Mouse (Mus musculus) adrenal gland, adult 8-10 months (tissue): ENCODE results near the gene Zbtb25. TPM values are rescaled to one million over a fixed set of nuclear protein-coding genes. Genes with fewer than 3 reads are reported as not detected.
A peak's percentile ranks its signal among the peaks of the same experiment; 100 is the strongest.

Experiments
- DNase-seq: peaks from one replicate; pipeline ENCODE4 v3.0.0; 2022
- total RNA-seq, 4 experiments: library from RNA; stranded (reverse); gene quantifications; 2 replicates each; pipeline ENCODE4 v1.2.4; 2022

The Zbtb25 gene
- total RNA-seq, result 10 to 100 TPM in 3 of 4 experiments, 1 to 10 TPM in 1; 8.5 to 14.1 (median 10.7) TPM

DNA sequence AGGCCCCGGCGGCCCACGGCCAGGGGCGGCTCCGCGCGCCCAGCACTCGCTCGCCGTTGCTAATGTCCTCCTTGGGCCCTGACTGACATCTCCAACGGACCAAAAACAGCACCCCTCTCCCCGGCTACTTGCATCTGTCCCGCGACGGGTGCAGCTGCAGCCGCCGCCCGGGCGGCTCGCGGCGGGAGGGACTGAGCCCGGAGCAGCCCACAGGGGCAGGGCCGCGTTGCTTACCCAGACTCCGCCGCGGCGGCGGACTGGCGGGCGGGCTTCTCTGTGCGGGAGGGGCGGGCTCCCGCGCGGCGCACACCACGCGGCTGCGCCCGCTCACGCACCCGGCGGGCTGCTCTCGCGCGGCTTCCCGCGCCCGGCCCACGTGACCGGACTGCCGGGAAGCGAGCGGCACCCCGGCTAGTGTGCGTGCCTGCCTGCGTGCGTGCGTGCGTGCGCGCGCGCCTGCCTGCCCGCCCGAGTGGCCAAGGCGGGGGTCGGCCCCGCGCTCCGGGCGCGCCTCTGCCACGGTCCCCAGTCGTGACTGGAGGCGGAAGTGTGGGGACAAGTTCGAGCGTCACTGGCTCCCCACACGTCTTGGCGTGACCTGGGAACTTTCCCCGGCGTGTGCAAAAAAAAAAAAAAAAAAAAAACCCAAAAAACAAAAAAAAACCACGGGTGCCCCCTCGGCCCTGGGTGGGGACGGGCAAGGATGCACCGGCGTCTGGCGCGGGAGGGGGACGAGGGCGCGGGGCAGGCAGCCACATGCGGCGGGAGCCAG lies at the start of gene Zbtb25:
TSS of gene Zbtb25 (minus strand) at position 397 of the 772 bp plus-strand sequence.
- DNase-seq, result peak; percentile 79

DNA sequence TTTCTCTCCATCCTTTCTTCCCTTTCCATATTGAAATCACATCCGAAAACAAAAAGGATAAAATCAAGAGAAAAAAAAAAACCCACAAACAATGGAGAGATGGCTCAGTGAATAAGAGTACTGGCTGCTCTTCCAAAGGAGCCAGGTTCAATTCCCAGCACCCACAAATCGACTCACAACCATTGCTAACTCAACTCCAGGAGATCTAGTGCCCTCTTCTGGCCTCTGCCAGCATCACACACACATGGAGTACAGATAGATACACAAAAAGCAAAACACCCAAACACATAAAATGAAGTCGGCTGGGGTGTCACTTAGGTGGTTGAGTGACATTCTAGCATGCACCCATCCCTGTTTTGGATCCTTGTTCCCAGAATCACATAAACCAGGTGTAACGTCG lies 48.9 kb upstream of the Zbtb25 start:
- no peak for DNase-seq

DNA sequence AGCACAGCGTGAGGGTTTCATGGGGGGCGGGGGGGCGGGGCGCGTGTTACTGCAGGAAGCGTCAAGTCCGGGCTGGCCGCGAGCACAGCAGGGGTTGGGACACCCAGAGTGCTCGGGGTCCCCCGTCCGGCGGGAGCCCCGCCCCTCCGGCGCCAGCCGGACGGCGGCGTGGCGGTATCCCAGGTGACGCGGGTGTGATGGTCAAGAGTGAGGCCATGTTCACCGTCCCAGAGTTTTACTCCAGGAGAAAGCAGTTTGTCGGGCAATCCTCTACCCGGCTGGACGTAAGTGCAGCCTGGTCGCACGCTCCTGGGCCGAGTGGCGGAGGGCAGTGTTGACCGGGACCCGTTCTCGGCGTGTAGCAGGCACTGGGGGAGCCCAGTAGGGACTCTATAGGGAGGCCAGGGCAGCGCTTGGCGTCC lies 48.0 kb upstream of the Zbtb25 start, which contains the start of gene Ppp1r36:
TSS of gene Ppp1r36 (plus strand) at position 106 of the 422 bp plus-strand sequence.
- DNase-seq, result no peak

DNA sequence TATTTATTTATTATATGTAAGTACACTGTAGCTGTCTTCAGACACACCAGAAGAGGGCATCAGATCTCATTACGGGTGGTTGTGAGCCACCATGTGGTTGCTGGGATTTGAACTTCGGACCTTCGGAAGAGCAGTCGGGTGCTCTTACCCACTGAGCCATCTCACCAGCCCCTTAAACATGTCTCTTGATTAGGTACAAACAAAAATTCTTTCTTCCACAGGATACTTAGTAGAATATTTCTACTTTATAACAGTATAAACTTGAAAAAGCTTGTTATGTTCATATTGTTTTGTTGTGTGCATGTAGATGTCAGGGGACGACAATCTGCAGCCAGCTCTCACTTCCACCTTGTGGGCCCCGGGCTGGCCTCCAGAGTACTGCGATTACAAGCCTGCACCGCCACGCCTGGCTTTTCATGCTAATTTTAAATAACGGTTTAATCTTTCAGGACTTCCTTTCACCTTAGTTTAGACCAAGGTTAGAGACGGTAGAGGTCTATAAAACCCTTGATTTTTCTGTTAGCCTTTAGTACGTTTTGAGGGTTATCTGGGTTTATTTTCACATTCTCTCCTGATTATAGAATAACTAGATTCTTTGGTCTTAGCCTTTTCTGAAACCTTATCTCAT lies 46.1 kb upstream of the Zbtb25 start:
- DNase-seq, result no peak

DNA sequence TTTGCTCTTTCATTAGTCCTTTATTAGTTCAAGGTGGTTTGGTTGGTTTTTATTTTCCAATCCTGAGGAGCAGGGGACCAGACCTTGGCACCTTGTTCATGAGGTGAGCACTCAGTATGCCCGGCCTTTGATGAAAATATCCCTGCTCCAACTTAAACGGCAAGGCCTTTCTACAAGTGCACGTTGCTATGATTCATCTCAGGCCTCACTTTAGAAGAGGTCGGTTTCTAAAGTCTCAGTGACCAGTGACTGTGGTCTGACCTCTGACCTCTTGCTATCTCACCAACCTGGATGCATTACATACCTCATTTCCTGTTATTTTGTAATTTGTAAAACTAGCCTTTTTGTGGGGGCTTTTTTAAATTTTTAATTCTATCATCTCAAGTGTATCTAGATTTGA lies 39.8 kb upstream of the Zbtb25 start:
- DNase-seq, result no peak

DNA sequence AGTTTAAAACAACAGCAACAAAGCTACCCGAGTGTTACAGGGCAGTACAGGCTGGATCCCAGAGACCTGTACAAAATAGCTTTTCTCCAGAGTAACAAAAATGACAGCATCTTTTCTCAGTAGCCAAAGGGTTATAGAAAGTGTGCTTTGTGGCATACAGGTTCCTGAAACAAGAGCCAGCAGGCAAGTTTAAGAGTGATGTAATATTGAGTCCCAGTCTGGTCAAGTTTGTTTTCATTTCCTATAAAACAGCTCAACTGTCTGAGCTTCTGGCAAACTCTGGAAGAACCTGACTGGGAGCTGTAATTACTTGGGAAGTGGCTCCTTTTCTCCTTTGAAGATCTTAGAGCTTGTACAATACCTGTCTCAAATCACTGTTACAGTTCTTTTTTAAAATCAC lies 37.8 kb upstream of the Zbtb25 start:
- DNase-seq, result no peak

DNA sequence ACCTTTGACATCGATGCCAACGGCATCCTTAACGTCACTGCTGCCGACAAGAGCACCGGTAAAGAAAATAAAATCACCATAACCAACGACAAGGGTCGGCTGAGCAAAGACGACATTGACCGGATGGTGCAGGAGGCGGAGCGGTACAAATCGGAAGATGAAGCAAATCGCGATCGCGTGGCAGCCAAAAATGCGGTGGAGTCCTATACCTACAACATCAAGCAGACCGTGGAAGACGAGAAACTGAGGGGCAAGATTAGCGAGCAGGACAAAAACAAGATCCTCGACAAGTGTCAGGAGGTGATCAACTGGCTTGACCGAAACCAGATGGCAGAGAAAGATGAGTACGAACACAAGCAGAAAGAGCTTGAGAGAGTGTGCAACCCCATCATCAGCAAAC lies 36.6 kb upstream of the Zbtb25 start:
- DNase-seq, result no peak

DNA sequence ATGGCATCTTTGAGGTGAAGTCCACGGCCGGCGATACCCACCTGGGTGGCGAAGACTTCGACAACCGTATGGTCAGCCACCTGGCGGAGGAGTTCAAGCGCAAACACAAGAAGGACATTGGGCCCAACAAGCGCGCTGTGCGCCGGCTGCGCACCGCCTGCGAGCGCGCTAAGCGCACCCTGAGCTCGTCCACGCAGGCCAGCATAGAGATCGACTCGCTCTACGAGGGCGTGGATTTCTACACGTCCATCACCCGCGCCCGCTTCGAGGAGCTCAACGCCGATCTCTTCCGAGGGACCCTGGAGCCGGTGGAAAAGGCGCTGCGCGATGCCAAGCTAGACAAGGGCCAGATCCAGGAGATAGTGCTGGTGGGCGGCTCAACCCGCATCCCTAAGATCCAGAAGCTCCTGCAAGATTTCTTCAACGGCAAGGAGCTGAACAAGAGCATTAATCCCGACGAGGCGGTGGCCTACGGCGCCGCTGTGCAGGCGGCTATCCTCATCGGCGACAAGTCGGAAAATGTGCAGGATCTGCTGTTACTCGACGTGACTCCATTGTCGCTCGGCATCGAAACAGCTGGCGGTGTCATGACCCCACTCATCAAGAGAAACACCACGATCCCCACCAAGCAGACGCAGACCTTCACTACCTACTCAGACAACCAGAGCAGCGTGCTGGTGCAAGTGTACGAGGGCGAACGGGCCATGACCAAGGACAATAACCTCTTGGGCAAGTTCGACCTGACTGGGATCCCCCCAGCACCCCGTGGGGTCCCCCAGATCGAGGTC lies 36.0 kb upstream of the Zbtb25 start:
- no peak for DNase-seq

DNA sequence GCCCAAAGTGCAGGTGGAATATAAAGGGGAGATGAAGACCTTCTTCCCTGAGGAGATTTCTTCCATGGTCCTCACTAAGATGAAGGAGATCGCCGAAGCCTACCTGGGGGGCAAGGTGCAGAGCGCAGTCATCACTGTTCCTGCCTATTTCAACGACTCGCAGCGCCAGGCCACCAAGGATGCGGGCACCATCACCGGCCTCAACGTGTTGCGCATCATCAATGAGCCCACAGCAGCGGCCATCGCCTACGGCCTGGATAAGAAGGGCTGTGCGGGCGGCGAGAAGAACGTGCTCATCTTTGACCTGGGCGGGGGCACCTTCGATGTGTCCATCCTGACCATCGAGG lies 35.4 kb upstream of the Zbtb25 start:
- peak; percentile 20 for DNase-seq

DNA sequence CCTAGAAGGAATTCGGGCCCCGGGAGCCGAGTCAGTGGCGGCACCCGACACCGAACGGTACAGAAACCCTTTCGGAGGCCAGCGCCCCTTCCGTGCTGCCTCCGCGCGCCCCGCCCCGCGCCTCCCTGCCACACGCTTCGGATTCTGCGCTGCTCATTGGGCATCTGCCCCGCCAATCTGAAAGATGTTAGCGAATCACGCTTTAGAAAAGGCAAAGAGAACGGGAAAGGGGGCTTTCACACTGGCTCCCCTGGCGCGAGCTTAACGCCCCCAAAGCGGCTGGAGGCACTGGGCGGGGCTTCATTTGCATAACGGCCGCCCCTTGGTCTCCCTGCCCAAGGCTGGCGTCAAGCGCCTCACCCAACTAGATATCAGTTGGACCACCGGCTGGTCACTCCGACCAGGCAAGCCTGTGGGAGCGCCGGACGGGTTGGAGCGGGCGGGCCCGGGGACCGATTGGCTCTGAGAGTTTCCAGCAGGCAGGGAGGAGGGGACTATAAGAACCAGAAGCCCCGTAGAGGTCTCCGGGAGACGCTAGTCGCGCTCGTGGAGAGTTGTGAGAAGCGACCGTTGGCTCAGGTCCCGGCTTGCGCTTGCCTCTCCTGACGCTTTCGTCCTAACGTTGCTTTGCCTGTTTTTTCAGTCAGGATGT lies 34.6 kb upstream of the Zbtb25 start, which contains the start of gene Hspa2:
TSS of gene Hspa2 (plus strand) at position 291 of the 652 bp plus-strand sequence.
- DNase-seq, result peak; percentile 100

DNA sequence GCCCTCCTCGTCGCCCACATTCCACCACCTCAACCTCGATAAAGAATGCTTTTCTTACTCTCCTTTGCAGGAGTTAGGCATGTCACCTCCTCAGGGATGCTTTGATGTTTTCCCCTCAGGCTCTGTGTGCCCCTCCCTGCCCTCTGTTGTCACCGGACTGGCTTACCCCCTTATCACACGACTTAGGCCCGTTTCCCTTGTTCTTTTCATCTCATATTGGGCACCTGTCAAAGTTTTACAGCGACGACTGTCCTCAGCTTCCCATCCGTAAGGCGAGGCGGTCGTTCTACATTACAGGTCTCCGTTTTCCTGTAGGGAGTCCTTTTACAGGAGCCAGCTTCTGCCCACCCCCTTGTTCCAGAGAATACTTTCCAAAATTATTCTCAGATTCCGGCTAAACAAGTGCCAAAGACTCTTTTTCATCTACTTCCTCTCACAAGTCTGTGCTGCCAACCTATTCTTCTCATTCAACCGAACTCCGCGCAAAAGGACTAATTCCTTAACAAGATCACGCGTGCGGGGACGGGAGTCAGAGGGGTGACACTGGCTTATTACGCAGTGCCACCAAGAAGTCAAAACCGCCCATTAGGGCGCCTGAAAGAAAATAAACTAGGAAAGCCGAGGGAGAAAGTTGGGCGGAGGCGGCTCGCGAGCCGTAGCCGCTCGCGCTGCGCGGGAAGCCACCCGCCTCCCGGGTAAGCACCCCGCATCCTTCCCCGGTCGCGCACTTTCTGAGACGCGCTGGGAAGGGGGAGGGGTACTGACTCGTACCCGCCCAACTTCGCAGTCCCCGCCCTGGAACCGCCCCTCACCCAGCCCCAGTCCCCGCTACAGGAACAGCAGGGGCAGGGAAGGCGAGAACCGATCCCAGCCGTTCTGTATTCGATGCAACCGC lies 33.8 kb upstream of the Zbtb25 start:
- no peak for DNase-seq

DNA sequence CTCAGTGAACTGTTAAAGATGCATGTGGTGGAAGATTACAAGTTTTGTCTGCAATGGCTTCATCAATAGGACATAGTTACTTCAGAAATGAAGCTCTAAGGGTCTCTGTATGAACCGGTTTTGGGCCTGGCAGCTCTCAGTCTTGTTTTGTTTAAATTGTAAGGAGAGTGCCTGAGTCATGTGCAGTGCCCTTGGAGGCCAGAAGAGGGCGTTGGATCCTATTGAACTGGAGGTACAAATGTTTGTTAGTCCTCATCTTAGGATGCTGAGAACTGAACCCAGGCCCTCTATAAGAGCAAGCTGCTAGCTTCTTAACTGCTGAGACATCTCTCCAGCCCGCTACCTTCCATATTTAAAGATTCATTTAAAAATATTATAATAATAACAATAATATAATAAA lies 32.3 kb upstream of the Zbtb25 start:
- DNase-seq, result no peak

DNA sequence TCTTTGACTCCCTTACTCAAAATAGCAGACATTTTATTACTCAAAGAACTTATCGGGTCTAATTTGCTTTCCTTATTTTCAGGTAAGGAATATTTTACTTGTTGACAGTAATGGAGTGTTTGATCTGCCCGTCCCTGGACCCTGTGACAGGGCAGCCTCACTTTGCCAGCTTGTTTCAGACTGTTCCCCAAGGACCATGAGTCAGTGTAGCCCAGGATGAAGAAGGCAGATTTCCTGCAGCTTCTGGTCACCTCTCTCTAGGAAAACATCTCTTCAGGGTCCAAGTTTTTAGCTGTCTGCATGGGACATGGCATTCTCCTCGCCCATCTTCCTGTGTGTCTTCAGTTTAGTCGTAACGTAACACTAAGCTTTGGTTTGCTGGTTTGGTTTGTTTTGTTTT lies 27.9 kb upstream of the Zbtb25 start:
- DNase-seq, result no peak

DNA sequence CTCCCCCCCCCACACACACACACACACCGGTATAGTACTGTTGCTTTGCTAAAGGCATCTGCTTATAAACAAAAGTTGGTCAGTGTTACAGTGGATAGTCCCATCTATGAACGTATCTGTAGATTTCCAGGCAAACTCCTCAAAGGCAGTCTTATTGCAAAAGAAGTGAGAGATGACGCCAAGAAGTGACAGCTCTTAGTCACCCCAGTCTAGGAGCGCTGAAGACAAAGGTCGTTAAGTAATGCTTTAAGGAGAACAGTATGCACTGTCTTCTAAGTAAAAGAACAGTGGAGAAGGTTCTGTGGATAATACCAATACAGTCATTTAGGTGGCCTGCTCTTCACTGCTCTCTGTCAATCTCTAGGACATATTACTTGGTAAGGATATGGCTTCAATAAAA lies 23.6 kb upstream of the Zbtb25 start:
- DNase-seq, result no peak

DNA sequence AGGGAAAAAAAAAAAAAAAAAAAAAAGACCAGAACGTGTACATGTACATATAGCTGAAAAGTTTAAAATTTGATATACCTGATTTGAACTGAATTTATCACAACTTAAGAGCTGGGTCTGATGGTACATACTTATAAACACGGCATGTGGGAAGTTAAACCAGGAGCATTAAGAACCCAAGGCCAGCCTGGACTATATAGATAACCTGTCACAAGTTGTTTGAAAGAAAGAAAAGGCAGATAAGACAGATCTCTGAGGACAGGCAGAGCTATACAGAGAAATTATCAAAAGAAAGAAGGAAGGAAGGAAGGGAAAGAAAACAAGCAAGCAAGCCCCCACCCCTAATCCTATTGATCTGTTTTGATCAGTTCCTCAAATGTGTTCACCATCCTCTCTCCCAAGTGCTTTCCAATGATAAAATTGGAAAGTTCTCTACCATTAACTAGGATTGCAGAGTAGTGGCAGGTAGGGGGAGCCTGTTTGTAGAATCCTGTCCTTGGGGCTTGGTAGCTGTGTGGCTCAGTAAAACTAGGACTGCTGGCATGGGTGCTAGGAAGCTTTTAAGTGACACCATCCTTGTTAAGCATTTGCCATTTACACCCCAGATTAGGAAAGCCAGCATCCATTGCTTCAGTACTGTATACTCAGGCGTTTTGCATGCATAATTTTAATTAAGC lies 22.3 kb upstream of the Zbtb25 start:
- no peak for DNase-seq

DNA sequence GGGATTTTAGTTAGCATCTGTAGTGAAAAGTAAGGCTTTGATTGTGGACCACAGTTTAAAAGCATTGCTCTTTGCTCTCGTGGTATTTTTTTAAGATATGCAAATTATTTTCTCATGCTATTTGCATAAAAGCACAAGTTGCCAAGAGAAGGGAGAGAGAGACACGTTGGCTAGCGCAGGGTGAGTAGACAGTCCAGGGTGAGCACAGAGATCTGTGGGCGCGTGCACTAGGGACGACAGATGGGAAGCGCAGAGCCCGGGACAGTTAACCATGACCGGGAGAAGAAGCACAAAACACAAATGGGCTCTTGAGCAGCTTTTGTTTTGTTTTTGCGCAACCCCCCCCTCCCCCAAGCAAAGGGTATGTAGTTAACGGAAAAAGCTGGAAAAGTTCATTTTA lies 19.4 kb upstream of the Zbtb25 start:
- no peak for DNase-seq

DNA sequence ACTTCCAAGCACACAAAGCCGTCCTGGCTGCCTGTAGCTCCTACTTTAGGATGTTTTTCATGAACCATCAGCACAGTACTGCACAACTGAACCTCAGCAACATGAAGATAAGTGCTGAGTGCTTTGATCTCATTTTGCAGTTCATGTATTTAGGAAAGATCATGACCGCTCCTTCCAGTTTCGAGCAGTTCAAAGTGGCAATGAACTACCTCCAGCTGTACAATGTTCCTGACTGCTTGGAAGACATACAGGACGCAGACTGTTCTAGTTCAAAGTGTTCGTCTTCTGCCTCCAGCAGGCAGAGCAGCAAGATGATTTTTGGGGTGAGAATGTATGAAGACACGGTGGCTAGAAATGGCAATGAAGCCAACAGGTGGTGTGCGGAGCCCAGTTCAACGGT lies 15.9 kb upstream of the Zbtb25 start:
- DNase-seq, result no peak

DNA sequence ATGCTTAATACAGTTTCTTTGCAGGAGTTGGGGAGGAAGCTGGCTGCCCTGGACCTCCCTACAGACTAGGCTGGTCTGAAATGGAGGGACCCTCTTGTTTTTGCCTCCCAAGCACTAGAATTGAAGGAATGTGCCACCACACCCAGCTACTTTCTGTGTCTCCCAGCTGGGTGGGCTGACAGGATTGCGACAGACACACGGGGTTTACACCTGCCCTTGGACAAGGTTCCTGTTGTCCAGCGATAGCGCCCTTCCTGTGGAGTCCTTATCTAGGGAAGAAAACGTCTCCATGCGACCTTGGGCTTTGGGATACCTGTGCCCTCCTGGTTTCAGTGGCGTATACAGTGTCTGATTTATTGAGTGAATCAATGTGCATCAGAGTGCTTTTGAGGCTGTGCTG lies 10.7 kb upstream of the Zbtb25 start:
- DNase-seq, result no peak

DNA sequence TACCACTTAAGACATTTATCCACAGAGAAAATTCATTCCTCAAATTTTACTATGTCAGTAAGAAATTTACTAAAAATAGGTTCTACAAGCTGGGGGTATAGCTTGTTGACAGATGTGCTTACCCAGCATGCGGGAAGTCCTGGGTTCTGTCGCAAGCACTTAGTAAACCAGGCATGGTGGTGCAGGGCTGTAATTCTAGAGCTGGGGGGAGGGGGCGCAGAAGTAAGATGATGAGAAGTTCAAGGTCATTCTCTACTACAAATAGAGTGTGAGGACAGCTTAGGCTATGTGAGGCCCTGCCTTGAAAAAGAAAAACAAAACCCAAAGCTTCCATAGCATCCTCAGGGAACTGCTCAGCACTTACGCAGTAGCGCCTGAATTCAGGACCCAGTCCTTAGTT lies 9.2 kb upstream of the Zbtb25 start:
- DNase-seq, result no peak

DNA sequence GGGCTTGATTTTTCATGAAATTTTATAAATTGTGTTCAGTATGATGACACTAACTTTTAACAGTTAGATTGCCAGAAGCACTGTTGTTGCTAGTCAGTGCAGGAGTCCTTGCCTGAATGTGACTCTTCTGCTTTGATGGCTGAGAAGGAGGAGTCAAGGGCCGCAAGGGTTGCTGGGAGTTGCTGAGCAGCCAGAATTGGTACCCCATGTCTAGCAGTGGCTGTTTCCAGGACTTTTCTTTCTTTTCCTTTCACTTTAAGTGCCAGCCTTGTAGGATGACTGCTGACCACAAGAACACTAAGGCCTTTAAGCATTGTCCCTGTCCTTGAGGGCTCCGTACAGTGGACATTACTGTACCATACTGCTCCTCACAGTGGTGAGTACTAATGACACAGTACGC lies 8.3 kb upstream of the Zbtb25 start:
- DNase-seq, result no peak

DNA sequence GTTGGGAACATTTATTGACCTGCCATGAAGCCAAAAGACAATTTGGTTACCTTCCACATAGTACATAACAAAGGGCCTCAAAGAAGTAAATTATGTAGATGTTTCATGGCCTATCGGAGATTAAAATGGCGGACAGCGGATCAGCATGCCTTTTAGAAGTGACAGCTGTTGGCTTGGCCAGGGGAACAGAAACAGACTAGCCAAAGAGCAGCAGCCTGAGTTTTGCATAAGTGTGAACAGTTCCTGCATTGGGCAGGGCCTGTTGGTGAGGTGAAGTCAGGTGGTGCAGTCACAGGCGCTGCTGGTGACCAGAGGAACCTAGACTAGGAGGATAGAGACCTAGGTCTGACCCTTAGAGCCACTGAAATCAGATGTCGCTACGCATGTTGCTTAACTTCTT lies 7.7 kb upstream of the Zbtb25 start:
- DNase-seq, result no peak
